Mouse (Mus musculus): Measurements from ENCODE around the gene Pcnx2.

- no peak for TF ChIP-seq CTCF (IDR thresholded peaks at IDR 0.05; ENCODE audit: low read depth, low read length)
- TF ChIP-seq POLR2A (IDR thresholded peaks at IDR 0.05; ENCODE audit: insufficient read depth, low read length): no peak
- no peak for TF ChIP-seq EP300 (IDR thresholded peaks at IDR 0.05; ENCODE audit: insufficient read depth, low read depth, low read length)
These were observed 141.0 kb downstream of the Pcnx2 start for GRCm38 (mm10) chr8:125757106-125757496.

All from ES-Bruce4 (cell line).